ENCODE assay signal across 10 mouse cellular contexts in the genomic region with DNA sequence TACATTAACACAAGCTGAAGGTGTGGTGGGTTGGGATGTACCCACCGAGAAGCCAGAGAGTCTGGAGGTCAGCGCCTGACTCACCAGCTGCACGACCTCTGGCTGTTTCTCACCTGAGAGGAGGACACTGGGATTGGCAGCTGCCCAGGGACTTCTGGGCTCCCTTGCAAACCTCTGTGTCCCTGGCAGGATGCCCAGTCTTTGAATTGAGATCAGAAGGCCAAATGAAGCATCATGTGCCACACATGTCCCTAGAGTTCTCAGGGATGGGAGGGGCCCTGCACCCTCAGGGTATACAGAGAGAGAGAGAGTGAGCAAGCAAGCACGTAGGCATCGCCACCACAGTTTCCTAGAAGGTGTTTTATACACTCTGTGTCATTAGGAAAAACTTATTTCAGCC. TPM values are rescaled to one million over a fixed set of nuclear protein-coding genes. Genes with fewer than 3 reads are reported as not detected.
A peak's percentile ranks its signal among the peaks of the same experiment; 100 is the strongest.
DNase-seq lines count a peak whose midpoint lies in the region; ATAC-seq and TF ChIP-seq lines count a peak whose summit lies in the region.
"Had no signal": no experiment of that assay in that cellular context is flagged by ENCODE, and none has a peak within 500 bp of the region (broad histone marks: within the 10 kb centered on the region; RNA-seq: fewer than 3 reads in every experiment).

No protein-coding gene starts in this region.

- ATAC-seq in kidney, embryonic 14.5 days (ENCODE audit: low FRiP score, low TSS enrichment) = no peak
- ATAC-seq in heart, embryonic 14.5 days (ENCODE audit: insufficient number of reproducible peaks, insufficient read depth, low FRiP score, low read depth) = peak; percentile 71
- peak; percentile 96 for ATAC-seq in liver, postnatal 0 days
- ATAC-seq: midbrain, embryonic 13.5 days had no signal

- H3K4me1 ChIP-seq in kidney, embryonic 14.5 days (ENCODE audit: control insufficient read depth, insufficient read depth, low read length) = peaks cover 5% of the 10 kb centered on the region; the same call in 1 of the 2 replicates
- H3K4me1 ChIP-seq in heart, embryonic 14.5 days (ENCODE audit: control insufficient read depth in 2 of 2, insufficient read depth in 2 of 2, low read length in 2 of 2) = peaks cover 6 to 13% of the 10 kb centered on the region in 2 experiments; a peak in 3 of 4 replicates
- peaks cover 20% of the 10 kb centered on the region for H3K4me1 ChIP-seq in liver, postnatal 0 days (ENCODE audit: insufficient read depth)
- H3K4me1 ChIP-seq in forebrain, embryonic 10.5 days = peaks cover 11% of the 10 kb centered on the region
- H3K4me1 ChIP-seq: midbrain, embryonic 13.5 days had no signal

- H3K36me3 ChIP-seq in kidney, embryonic 14.5 days (ENCODE audit: control insufficient read depth, insufficient read depth, low read length) = peaks cover 28% of the 10 kb centered on the region
- H3K36me3 ChIP-seq in heart, embryonic 14.5 days (ENCODE audit: control insufficient read depth, insufficient read depth, low read length) = peaks cover 37% of the 10 kb centered on the region
- 0 out of 2 replicates have a peak, but pooled peaks cover 4% of the 10 kb centered on the region for H3K36me3 ChIP-seq in liver, postnatal 0 days (replicated peaks; ENCODE audit: insufficient read depth, low read length)
- H3K36me3 ChIP-seq in forebrain, embryonic 10.5 days (replicated peaks) = peaks cover 49% of the 10 kb centered on the region

- no peak overlapping the region for H3K27ac ChIP-seq in kidney, embryonic 14.5 days (ENCODE audit: low read depth, low read length)
- H3K27ac ChIP-seq in heart, embryonic 14.5 days (replicated peaks in 1 of 2; ENCODE audit: control insufficient read depth in 1 of 2, insufficient read depth in 1 of 2, low read depth in 2 of 2, low read length in 2 of 2) = peak overlapping the region; percentile 69 to 77
- peak overlapping the region; percentile 66 for H3K27ac ChIP-seq in liver, postnatal 0 days (ENCODE audit: low read depth)
- H3K27ac ChIP-seq in forebrain, embryonic 10.5 days = no peak overlapping the region
- H3K27ac ChIP-seq: embryonic facial prominence, embryonic 13.5 days; midbrain, embryonic 13.5 days had no signal

- H3K4me2 ChIP-seq in kidney, embryonic 14.5 days (replicated peaks; ENCODE audit: low read depth, low read length) = no peak overlapping the region
- no peak overlapping the region for H3K4me2 ChIP-seq in heart, embryonic 14.5 days (ENCODE audit: low read length)
- peak overlapping the region; percentile 13; the same call in 1 of the 2 replicates for H3K4me2 ChIP-seq in liver, postnatal 0 days (ENCODE audit: low read depth, low read length)
- H3K4me2 ChIP-seq: embryonic facial prominence, embryonic 13.5 days; midbrain, embryonic 13.5 days had no signal

- no peak overlapping the region for H3K9ac ChIP-seq in kidney, embryonic 14.5 days (ENCODE audit: low read depth, low read length)
- H3K9ac ChIP-seq in heart, embryonic 14.5 days (ENCODE audit: low read length) = peak overlapping the region; percentile 5; the same call in 1 of the 2 replicates
- H3K9ac ChIP-seq in liver, postnatal 0 days (replicated peaks) = no peak overlapping the region
- H3K9ac ChIP-seq: embryonic facial prominence, embryonic 13.5 days; midbrain, embryonic 13.5 days had no signal

- no peak for TF ChIP-seq CTCF in liver, postnatal 0 days (IDR thresholded peaks at IDR 0.05; ENCODE audit: low read depth)

- 78% methylated on average over 5 of the region's 5 CpGs for WGBS in kidney, embryonic 14.5 days
- 33% methylated on average over 5 of the region's 5 CpGs for WGBS in heart, embryonic 14.5 days
- 49% methylated on average over 5 of the region's 5 CpGs for WGBS in liver, postnatal 0 days (ENCODE audit: insufficient replicate concordance)
- WGBS in forebrain, embryonic 10.5 days = 90% methylated on average over 5 of the region's 5 CpGs

- H3K4me3 ChIP-seq in kidney, embryonic 14.5 days (ENCODE audit: low read length) = no peak overlapping the region
- H3K4me3 ChIP-seq in heart, embryonic 14.5 days (ENCODE audit: control insufficient read depth in 1 of 2, insufficient read depth in 1 of 2, low read depth in 1 of 2, low read length in 2 of 2) = no peak overlapping the region
- no peak overlapping the region for H3K4me3 ChIP-seq in liver, postnatal 0 days (ENCODE audit: low read depth, low read length)
- no peak overlapping the region for H3K4me3 ChIP-seq in forebrain, embryonic 10.5 days
- H3K4me3 ChIP-seq: embryonic facial prominence, embryonic 13.5 days; midbrain, embryonic 13.5 days had no signal

- peak; percentile 83 for DNase-seq in kidney, adult 18-20 months
- DNase-seq in adrenal gland, adult 2 months = peak; percentile 94
- DNase-seq in liver, postnatal 0 days = peak; percentile 87
- DNase-seq in embryo, embryonic 9.5 days (ENCODE audit: extremely low spot score) = no peak
- DNase-seq in forebrain, embryonic 10.5 days (ENCODE audit: extremely low spot score, low spot score) = no peak
- no peak for DNase-seq in layer of hippocampus, postnatal 36 days

- H3K9me3 ChIP-seq in kidney, embryonic 14.5 days (ENCODE audit: control insufficient read depth, low read length) = no peaks in the 10 kb centered on the region
- H3K9me3 ChIP-seq in heart, embryonic 14.5 days (ENCODE audit: control insufficient read depth, low read length) = no peaks in the 10 kb centered on the region
- H3K9me3 ChIP-seq in liver, postnatal 0 days (ENCODE audit: low read length) = no peaks in the 10 kb centered on the region
- no peaks in the 10 kb centered on the region for H3K9me3 ChIP-seq in forebrain, embryonic 10.5 days
- H3K9me3 ChIP-seq: embryonic facial prominence, embryonic 13.5 days; midbrain, embryonic 13.5 days had no signal

- no peaks in the 10 kb centered on the region for H3K27me3 ChIP-seq in kidney, embryonic 14.5 days (ENCODE audit: control insufficient read depth, insufficient read depth, low read length)
- no peaks in the 10 kb centered on the region for H3K27me3 ChIP-seq in heart, embryonic 14.5 days (ENCODE audit: control insufficient read depth, insufficient read depth, low read length)
- H3K27me3 ChIP-seq in liver, postnatal 0 days (ENCODE audit: insufficient read depth, low read length) = no peaks in the 10 kb centered on the region
- H3K27me3 ChIP-seq in forebrain, embryonic 10.5 days (ENCODE audit: poor library complexity, severe bottlenecking) = no peaks in the 10 kb centered on the region
- H3K27me3 ChIP-seq: embryonic facial prominence, embryonic 13.5 days; midbrain, embryonic 13.5 days had no signal

- peak; percentile 46; the same call in 1 of the 2 replicates for TF ChIP-seq EP300 in liver, postnatal 0 days (IDR thresholded peaks at IDR 0.05; ENCODE audit: low read depth)

RNA-seq across cellular contexts. Expression of a gene that starts 9.0 kb away (rescaled TPM):
- 138 and 155 TPM in 2 replicates for polyA plus RNA-seq in kidney, embryonic 14.5 days (2014; fragmentation: Nextera tagmentation; extraction: Ambion mirVana)
- total RNA-seq in adrenal gland, adult 2 months (2021) = 100 to 1,000 TPM in 1 of 2 experiments, 10 to 100 TPM in 1; 87.4 to 105 TPM
- polyA plus RNA-seq in adrenal gland, adult 2 months (2012; rRNA removed) = 34.9 and 35.1 TPM in 2 replicates
- polyA plus RNA-seq in heart, embryonic 14.5 days (2014; fragmentation: Nextera tagmentation; extraction: Ambion mirVana) = 96.4 and 99.9 TPM in 2 replicates
- 47.9 and 49.2 TPM in 2 replicates for polyA plus RNA-seq in liver, postnatal 0 days (2015; fragmentation: Nextera tagmentation; extraction: Ambion mirVana)
- 132 and 133 TPM in 2 replicates for polyA plus RNA-seq in forebrain, embryonic 10.5 days (2016; fragmentation: Nextera tagmentation; extraction: Ambion mirVana)
- total RNA-seq in layer of hippocampus, postnatal 36 days (2021) = 10 to 100 TPM; 68.7 to 69.4 TPM

RNA-seq across cellular contexts. Expression of a gene that starts 9.3 kb away (rescaled TPM):
- 20.2 and 21.9 TPM in 2 replicates for polyA plus RNA-seq in kidney, embryonic 14.5 days (2014; fragmentation: Nextera tagmentation; extraction: Ambion mirVana)
- total RNA-seq in adrenal gland, adult 2 months (2021) = 10 to 100 TPM; 22.3 to 22.7 TPM
- polyA plus RNA-seq in adrenal gland, adult 2 months (2012; rRNA removed) = 4.4 and 4.6 TPM in 2 replicates
- polyA plus RNA-seq in heart, embryonic 14.5 days (2014; fragmentation: Nextera tagmentation; extraction: Ambion mirVana) = 21.2 and 21.8 TPM in 2 replicates
- 4.4 and 5.4 TPM in 2 replicates for polyA plus RNA-seq in liver, postnatal 0 days (2015; fragmentation: Nextera tagmentation; extraction: Ambion mirVana)
- polyA plus RNA-seq in forebrain, embryonic 10.5 days (2016; fragmentation: Nextera tagmentation; extraction: Ambion mirVana) = 27.1 and 28.0 TPM in 2 replicates
- 1 to 10 TPM; 6.1 to 7.1 TPM for total RNA-seq in layer of hippocampus, postnatal 36 days (2021)

RNA-seq across cellular contexts. Expression of a gene that starts 52.2 kb away (rescaled TPM):
- 1.8 and 2.1 TPM in 2 replicates for polyA plus RNA-seq in kidney, embryonic 14.5 days (2014; fragmentation: Nextera tagmentation; extraction: Ambion mirVana)
- total RNA-seq in adrenal gland, adult 2 months (2021) = not detected
- not detected in 2 replicates for polyA plus RNA-seq in adrenal gland, adult 2 months (2012; rRNA removed)
- 0.18 TPM in 1 of 2 replicates, not detected in the other for polyA plus RNA-seq in heart, embryonic 14.5 days (2014; fragmentation: Nextera tagmentation; extraction: Ambion mirVana)
- 0.09 and 0.25 TPM in 2 replicates for polyA plus RNA-seq in liver, postnatal 0 days (2015; fragmentation: Nextera tagmentation; extraction: Ambion mirVana)
- polyA plus RNA-seq in forebrain, embryonic 10.5 days (2016; fragmentation: Nextera tagmentation; extraction: Ambion mirVana) = 0.20 and 0.36 TPM in 2 replicates
- total RNA-seq in layer of hippocampus, postnatal 36 days (2021) = 1 to 10 TPM in 1 of 2 experiments, under 1 TPM in 1; 0.99 to 1.4 TPM
- polyA plus RNA-seq: midbrain, embryonic 13.5 days had no signal

Comparison
In these comparisons a context has a peak if more than half of its experiments do, and no peak if none do; other contexts are left out.
1. DNase-seq: peak in kidney, adult 18-20 months (single experiment), adrenal gland, adult 2 months (single experiment) and liver, postnatal 0 days (single experiment); none in embryo, embryonic 9.5 days (single experiment), forebrain, embryonic 10.5 days (single experiment) and layer of hippocampus, postnatal 36 days (0 of 2).
2. H3K27ac ChIP-seq: peak in heart, embryonic 14.5 days (2 of 2) and liver, postnatal 0 days (single experiment); none in kidney, embryonic 14.5 days (single experiment) and forebrain, embryonic 10.5 days (single experiment).